Mouse (Mus musculus) MEL-GATA-1-ER (cell line): Measurements from ENCODE around the gene Olfr1477.
"Not testable (repeated sequence)": the region's sequence is repeated elsewhere in the genome, so short reads cannot be mapped to it uniquely, and the experiment has no call there.

Experiments used
- DNase-seq: peaks from one replicate; pipeline ENCODE4 v3.0.0-alpha.2; 2012; ENCODE audit warnings: low read depth; ENCODE audit errors: extremely low read depth

The Olfr1477 gene

GRCm38 (mm10) chr19:13500246-13500645 lies at the start of gene Olfr1477:
Gene Olfr1477, plus strand, starts transcription at chr19:13500546.
- DNase-seq: no peak

GRCm38 (mm10) chr19:13455986-13456385 lies 44.4 kb upstream of the Olfr1477 start, which contains the start of gene Olfr1472:
Gene Olfr1472, minus strand, starts transcription at chr19:13456086.
- no peak for DNase-seq

- not testable (repeated sequence) for DNase-seq
These were observed 31.1 kb upstream of the Olfr1477 start, which contains the start of gene Olfr1474 for GRCm38 (mm10) chr19:13469265-13469664. Gene Olfr1474, plus strand, starts transcription at chr19:13469565.

- no peak for DNase-seq
These were observed 20.2 kb upstream of the Olfr1477 start, which contains the start of gene Olfr1475 for GRCm38 (mm10) chr19:13480096-13480495. Gene Olfr1475, minus strand, starts transcription at chr19:13480196.

GRCm38 (mm10) chr19:13527613-13528012 lies 27.3 kb downstream of the Olfr1477 start, which contains the start of gene Olfr1480:
Gene Olfr1480, plus strand, starts transcription at chr19:13527913.
- no peak for DNase-seq
